Mouse (Mus musculus) liver, embryonic 14.5 days (tissue): ENCODE data around the gene 5730522E02Rik. TPM values are rescaled to one million over a fixed set of nuclear protein-coding genes. Genes with fewer than 3 reads are reported as not detected.

ENCODE experiments used
- ATAC-seq: fragments of 200-750 bp; cut with Nextera tagmentation; 2 replicates; pipeline ENCODE4 v1.8.0; 2017; ENCODE audit warnings: moderate number of reproducible peaks, mild to moderate bottlenecking, moderate library complexity; ENCODE audit not compliant: insufficient read depth
- DNase-seq, 3 experiments: peaks; one replicate each; pipeline ENCODE4 v3.0.0-alpha.2; 2012 to 2013; ENCODE audit warnings: low read depth in 3 of 3, low spot score in 3 of 3
- H3K27ac ChIP-seq: fragments of 300-500 bp; sonication (generic); 2 replicates; pipeline ENCODE4 v1.5.1; 2014; ENCODE audit warnings: moderate library complexity, mild to moderate bottlenecking, control low read depth, inconsistent platforms
- H3K27me3 ChIP-seq: fragments of 300-500 bp; sonication (generic); 2 replicates; pipeline ENCODE4 v1.6.1; 2014; ENCODE audit warnings: mild to moderate bottlenecking, low read length, moderate library complexity; ENCODE audit not compliant: control insufficient read depth, insufficient read depth
- H3K36me3 ChIP-seq: fragments of 300-500 bp; sonication (generic); replicated peaks from 2 replicates; pipeline ENCODE4 v1.6.1; 2014; ENCODE audit warnings: low read depth; ENCODE audit not compliant: control insufficient read depth, insufficient read depth
- H3K4me1 ChIP-seq, 2 experiments: fragments of 200-500 bp in 1 of 2; fragments of 300-500 bp in 1 of 2; sonication (generic) in 1 of 2; replicated peaks; 2 replicates each; pipeline ENCODE4 v1.6.1; 2012 to 2014; ENCODE audit warnings: antibody characterized with exemption in 1 of 2, inconsistent platforms in 1 of 2, low read length in 1 of 2; ENCODE audit not compliant: control insufficient read depth in 2 of 2, insufficient read depth in 2 of 2
- H3K4me2 ChIP-seq: fragments of 300-500 bp; sonication (generic); 2 replicates; pipeline ENCODE4 v1.6.1; 2014; ENCODE audit warnings: low read depth, mild to moderate bottlenecking, control low read depth, moderate library complexity
- H3K4me3 ChIP-seq, 2 experiments: fragments of 200-500 bp in 1 of 2; fragments of 300-500 bp in 1 of 2; sonication (generic) in 1 of 2; 2 replicates each; pipeline ENCODE4 v1.5.1; 2012 to 2014; ENCODE audit warnings: low read depth in 2 of 2, low read length in 2 of 2, mild to moderate bottlenecking in 2 of 2, control low read depth in 1 of 2, inconsistent platforms in 1 of 2, moderate library complexity in 1 of 2; ENCODE audit not compliant: insufficient read depth in 1 of 2
- H3K9ac ChIP-seq: fragments of 300-500 bp; sonication (generic); replicated peaks from 2 replicates; pipeline ENCODE4 v1.6.1; 2014; ENCODE audit warnings: mild to moderate bottlenecking, control low read depth, moderate library complexity
- H3K9me3 ChIP-seq: fragments of 300-500 bp; sonication (generic); 2 replicates; pipeline ENCODE4 v1.6.1; 2016; ENCODE audit warnings: low read length, mixed read lengths; ENCODE audit not compliant: control insufficient read depth
- CTCF ChIP-seq: IDR thresholded peaks from 2 replicates; pipeline ENCODE4 v1.5.1; 2016; ENCODE audit warnings: antibody characterized with exemption, low read depth, control low read depth
- EP300 ChIP-seq: IDR thresholded peaks from 2 replicates; pipeline ENCODE4 v1.6.1; 2016; ENCODE audit warnings: antibody characterized with exemption, low read depth
- WGBS: fragments of 180-500 bp; shearing (Covaris S2); extraction: QIAGEN DNeasy Blood & Tissue Kit; methylation state at CpG from one replicate; pipeline ENCODE4 v1.1.7; 2014; ENCODE audit not compliant: insufficient replicate concordance; 5-methylcytosine and 5-hydroxymethylcytosine counted together
- polyA plus RNA-seq, 2 experiments: library from polyadenylated mRNA; depleted of rRNA in 1 of 2; stranded (reverse) in 1 of 2; unstranded in 1 of 2; fragments of >200 nt; fragmentation: Nextera tagmentation in 1 of 2; extraction: Ambion mirVana in 1 of 2; gene quantifications; 2 replicates each; pipeline versions ENCODE4 v1.2.1 to v1.2.3; 2012 to 2014

The 5730522E02Rik gene
- polyA plus RNA-seq, 2 experiments, result 0.10 to 0.25 TPM

- 48% methylated on average over 14 of the region's 14 CpGs for WGBS
- no peak for ATAC-seq
- Histone ChIP-seq H3K4me3 (no peak overlapping the region), H3K27me3 (no peaks in the 10 kb centered on the region), H3K4me2 (no peak overlapping the region), H3K9ac (no peak overlapping the region), H3K36me3 (no peaks in the 10 kb centered on the region), H3K9me3 (no peaks in the 10 kb centered on the region), H3K27ac (no peak overlapping the region), H3K4me1 (no peaks in the 10 kb centered on the region)
- no peak for DNase-seq
- TF ChIP-seq CTCF (no peak), EP300 (no peak)
Measured at GRCm38 (mm10) chr11:25848824-25849644, 361.5 kb downstream of the 5730522E02Rik start.

GRCm38 (mm10) chr11:25838451-25838850, 372.1 kb downstream of the 5730522E02Rik start:
- no peak overlapping the region for H3K9ac ChIP-seq
- WGBS, result 62% methylated on average over 1 of the region's 1 CpGs
- H3K27ac ChIP-seq, result no peak overlapping the region
- no peaks in the 10 kb centered on the region for H3K36me3 ChIP-seq
- no peaks in the 10 kb centered on the region for H3K9me3 ChIP-seq
- H3K27me3 ChIP-seq, result no peaks in the 10 kb centered on the region
- no peak overlapping the region for H3K4me3 ChIP-seq
- ATAC-seq (no peak), DNase-seq (no peak)
- H3K4me2 ChIP-seq, result no peak overlapping the region
- TF ChIP-seq EP300 (no peak), CTCF (no peak)
- H3K4me1 ChIP-seq, result no peaks in the 10 kb centered on the region

GRCm38 (mm10) chr11:25819789-25820188, 390.8 kb downstream of the 5730522E02Rik start:
- Histone ChIP-seq H3K9ac (no peak overlapping the region), H3K36me3 (no peaks in the 10 kb centered on the region), H3K4me2 (no peak overlapping the region), H3K4me1 (no peaks in the 10 kb centered on the region), H3K27ac (no peak overlapping the region), H3K4me3 (no peak overlapping the region), H3K27me3 (no peaks in the 10 kb centered on the region), H3K9me3 (no peaks in the 10 kb centered on the region)
- ATAC-seq, result no peak
- no peak for DNase-seq
- TF ChIP-seq EP300, result no peak
- no peak for TF ChIP-seq CTCF

GRCm38 (mm10) chr11:25813446-25813845, 397.1 kb downstream of the 5730522E02Rik start:
- H3K9me3 ChIP-seq, result no peaks in the 10 kb centered on the region
- H3K4me2 ChIP-seq, result no peak overlapping the region
- no peaks in the 10 kb centered on the region for H3K27me3 ChIP-seq
- no peak for ATAC-seq
- no peak overlapping the region for H3K9ac ChIP-seq
- 48% methylated on average over 2 of the region's 2 CpGs for WGBS
- DNase-seq, result no peak
- H3K4me1 ChIP-seq, result no peaks in the 10 kb centered on the region
- H3K27ac ChIP-seq, result no peak overlapping the region
- TF ChIP-seq CTCF (no peak), EP300 (no peak)
- no peak overlapping the region for H3K4me3 ChIP-seq
- no peaks in the 10 kb centered on the region for H3K36me3 ChIP-seq

- TF ChIP-seq EP300, result no peak
- no peak for TF ChIP-seq CTCF
- H3K9ac ChIP-seq, result no peak overlapping the region
- DNase-seq (no peak), ATAC-seq (no peak)
- H3K27me3 ChIP-seq, result no peaks in the 10 kb centered on the region
- H3K27ac ChIP-seq, result no peak overlapping the region
- no peak overlapping the region for H3K4me2 ChIP-seq
- H3K4me1 ChIP-seq, result no peaks in the 10 kb centered on the region
- H3K36me3 ChIP-seq, result no peaks in the 10 kb centered on the region
- WGBS, result 48% methylated on average over 1 of the region's 1 CpGs
- no peak overlapping the region for H3K4me3 ChIP-seq
- no peaks in the 10 kb centered on the region for H3K9me3 ChIP-seq
Measured at GRCm38 (mm10) chr11:25787691-25788090, 422.9 kb downstream of the 5730522E02Rik start.
